Mouse (Mus musculus) ES-Bruce4 (cell line): ENCODE measurements around the gene Slc2a1. TPM values are rescaled to one million over a fixed set of nuclear protein-coding genes. Genes with fewer than 3 reads are reported as not detected.

Experiments used
- H3K27ac ChIP-seq: 2 replicates; pipeline ENCODE4 v1.5.1; 2012; ENCODE audit warnings: low read length, inconsistent platforms; ENCODE audit not compliant: insufficient read depth
- H3K27me3 ChIP-seq: 2 replicates; pipeline ENCODE4 v1.6.1; 2012; ENCODE audit warnings: mild to moderate bottlenecking, low read length, inconsistent platforms; ENCODE audit not compliant: control insufficient read depth, poor library complexity, insufficient read depth, severe bottlenecking
- H3K36me3 ChIP-seq: 2 replicates; pipeline ENCODE4 v1.6.1; 2012; ENCODE audit warnings: inconsistent platforms, mild to moderate bottlenecking, low read length, moderate library complexity; ENCODE audit not compliant: control insufficient read depth, poor library complexity, insufficient read depth, severe bottlenecking
- H3K4me1 ChIP-seq: one replicate; pipeline ENCODE4 v1.8.1; 2011; ENCODE audit warnings: low read length; ENCODE audit not compliant: control insufficient read depth, insufficient read depth
- H3K4me3 ChIP-seq: 2 replicates; pipeline ENCODE4 v1.5.1; 2011; ENCODE audit warnings: low read depth, mild to moderate bottlenecking, low read length
- H3K9ac ChIP-seq: 2 replicates; pipeline ENCODE4 v1.6.1; 2012; ENCODE audit warnings: low read depth, mild to moderate bottlenecking, inconsistent platforms; ENCODE audit not compliant: poor library complexity, severe bottlenecking
- H3K9me3 ChIP-seq: replicated peaks from 2 replicates; pipeline ENCODE4 v1.6.1; 2012; ENCODE audit warnings: mild to moderate bottlenecking, low read length, inconsistent platforms; ENCODE audit not compliant: control insufficient read depth, poor library complexity, insufficient read depth, severe bottlenecking
- CTCF ChIP-seq: IDR thresholded peaks from one replicate; pipeline ENCODE4 v1.8.1; 2011; ENCODE audit warnings: low read depth, low read length
- EP300 ChIP-seq: IDR thresholded peaks from 2 replicates; pipeline ENCODE4 v1.6.1; 2011; ENCODE audit warnings: low read depth, low read length; ENCODE audit not compliant: insufficient read depth
- POLR2A ChIP-seq: IDR thresholded peaks from one replicate; pipeline ENCODE4 v1.8.1; 2011; ENCODE audit warnings: low read length; ENCODE audit not compliant: insufficient read depth
- polyA plus RNA-seq: library from polyadenylated mRNA; stranded (reverse); fragments of >200 nt; gene quantifications from 2 replicates; pipeline ENCODE4 v1.2.4, GENCODE M21; 2011; ENCODE audit warnings: low read depth; ENCODE audit not compliant: missing spikeins, insufficient read depth, insufficient read length

The Slc2a1 gene
- polyA plus RNA-seq, 1 experiment, result 682 TPM

DNA sequence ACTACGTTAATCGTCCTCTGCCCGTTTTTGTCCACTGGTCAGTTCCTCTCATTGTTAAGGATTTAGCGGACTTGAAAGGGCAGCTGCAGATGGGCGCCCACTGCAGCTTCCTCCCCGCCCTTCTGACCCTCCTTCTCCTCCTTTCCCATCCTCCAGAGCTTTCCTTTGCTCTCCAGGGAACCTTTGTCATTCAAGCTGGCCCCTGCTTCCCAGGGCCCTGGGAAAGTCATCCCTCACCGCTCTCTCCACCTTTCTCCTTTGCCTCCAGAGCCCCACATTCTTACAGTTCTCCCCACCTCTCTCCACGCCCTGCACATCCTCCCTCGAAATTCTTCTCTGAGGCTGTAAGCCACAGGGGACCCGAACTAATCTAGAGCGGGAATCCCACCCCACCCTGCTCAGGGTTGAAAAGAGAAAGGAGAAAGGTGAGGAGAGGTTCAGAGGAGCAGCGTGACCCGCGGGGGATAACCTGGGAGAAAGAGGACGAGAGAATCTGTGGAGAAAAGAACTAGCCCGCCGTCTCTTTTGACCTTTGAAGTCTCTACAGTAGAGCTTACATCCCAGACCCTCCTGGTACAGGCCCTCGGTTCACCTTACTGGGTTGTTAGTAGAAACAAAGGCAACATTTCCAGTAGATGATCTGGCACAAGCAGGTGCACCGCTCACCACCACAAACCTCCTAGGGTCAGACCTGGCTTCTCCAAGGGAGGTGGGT, 36.7 kb upstream of the Slc2a1 start:
- Histone ChIP-seq H3K36me3 (no peaks in the 10 kb centered on the region), H3K4me3 (peak overlapping the region; percentile 33), H3K9ac (peak overlapping the region; percentile 66), H3K9me3 (no peaks in the 10 kb centered on the region), H3K4me1 (peaks cover 6% of the 10 kb centered on the region), H3K27me3 (no peaks in the 10 kb centered on the region), H3K27ac (peak overlapping the region; percentile 96)
- no peak for TF ChIP-seq CTCF
- no peak for TF ChIP-seq POLR2A
- TF ChIP-seq EP300, result peak; percentile 99

DNA sequence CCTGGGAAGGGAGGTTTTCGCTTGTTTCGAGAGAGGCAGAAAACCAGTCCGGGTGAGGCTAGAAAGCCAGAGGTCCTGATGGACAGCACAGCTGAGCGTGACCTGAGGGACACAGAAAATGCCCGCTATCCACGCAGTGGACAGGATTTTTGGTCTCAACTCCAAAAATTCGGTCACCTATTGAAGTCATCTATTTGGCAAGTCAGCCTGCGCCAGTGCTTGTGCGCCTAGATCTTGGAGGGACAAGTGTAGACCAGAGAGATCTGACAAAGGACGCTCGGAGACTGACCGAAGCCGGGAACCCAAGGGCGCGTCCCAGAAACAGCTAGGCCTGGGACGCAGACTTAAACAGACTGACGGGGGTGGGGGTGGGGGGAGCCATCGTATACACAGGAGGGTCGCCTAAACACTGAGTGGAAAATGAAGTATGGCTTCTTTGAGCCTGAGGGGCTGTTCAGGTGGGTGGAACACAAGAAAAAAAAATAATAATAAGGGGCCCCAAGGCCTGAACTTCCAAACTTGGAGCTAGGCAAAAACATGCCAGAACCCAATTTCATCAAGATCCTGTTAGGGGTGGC, 36.1 kb upstream of the Slc2a1 start:
- TF ChIP-seq EP300 (no peak), CTCF (no peak), POLR2A (no peak)
- H3K4me3 ChIP-seq, result peak overlapping the region; percentile 33
- peaks cover 6% of the 10 kb centered on the region for H3K4me1 ChIP-seq
- H3K27ac ChIP-seq, result peak overlapping the region; percentile 96
- H3K36me3 ChIP-seq, result no peaks in the 10 kb centered on the region
- no peaks in the 10 kb centered on the region for H3K27me3 ChIP-seq
- peak overlapping the region; percentile 66 for H3K9ac ChIP-seq
- H3K9me3 ChIP-seq, result no peaks in the 10 kb centered on the region

DNA sequence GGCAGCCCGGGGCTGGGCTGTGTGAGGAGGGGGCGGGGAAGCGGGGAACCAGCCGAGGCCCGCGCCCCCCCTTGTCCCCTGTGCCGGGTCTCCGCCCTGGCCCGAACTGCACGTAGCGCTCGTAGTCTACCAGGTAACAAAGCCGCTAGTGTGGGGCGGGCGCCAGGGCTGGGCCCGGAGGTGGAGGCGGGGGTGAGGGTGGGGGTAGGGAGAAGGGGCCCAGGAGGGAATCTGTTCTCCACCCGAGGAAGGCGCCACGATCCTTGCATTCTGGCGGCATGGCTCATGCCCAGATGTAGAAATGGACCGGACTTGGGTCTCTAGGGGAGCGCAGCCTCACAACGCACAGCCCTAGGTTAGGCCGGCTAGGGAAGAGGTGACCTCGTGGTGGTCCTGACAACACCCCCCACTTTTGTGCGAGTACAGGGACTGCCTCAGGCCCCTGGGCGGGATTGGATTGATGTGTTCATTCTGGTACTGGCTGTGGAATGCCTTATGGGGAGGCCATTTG, 35.5 kb upstream of the Slc2a1 start:
- Histone ChIP-seq H3K4me1 (peaks cover 6% of the 10 kb centered on the region), H3K4me3 (peak overlapping the region; percentile 65), H3K36me3 (no peaks in the 10 kb centered on the region), H3K27ac (peak overlapping the region; percentile 96), H3K27me3 (no peaks in the 10 kb centered on the region), H3K9me3 (no peaks in the 10 kb centered on the region), H3K9ac (peak overlapping the region; percentile 66)
- no peak for TF ChIP-seq CTCF
- TF ChIP-seq EP300, result peak; percentile 97
- TF ChIP-seq POLR2A, result peak; percentile 22

DNA sequence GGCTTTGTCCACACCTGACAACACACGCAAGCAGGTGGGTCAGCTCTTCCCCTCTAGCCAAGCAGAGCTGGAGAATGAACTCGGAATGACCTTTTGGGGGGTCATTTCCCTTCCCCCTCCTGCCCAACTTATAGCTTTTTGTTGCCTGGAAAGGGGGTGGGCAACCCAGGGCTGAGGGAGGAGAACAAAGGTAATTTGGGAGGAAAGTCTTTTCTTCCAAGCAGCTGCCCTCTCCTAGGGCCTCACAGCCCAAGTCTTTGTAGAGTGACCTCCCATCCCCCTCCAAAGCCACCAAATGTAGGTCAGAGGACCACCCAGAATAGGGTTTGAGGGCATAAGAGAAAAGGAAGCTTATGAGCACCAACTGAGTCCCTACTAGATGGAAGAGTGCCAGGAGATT, 34.9 kb upstream of the Slc2a1 start:
- H3K9ac ChIP-seq, result peak overlapping the region; percentile 66

DNA sequence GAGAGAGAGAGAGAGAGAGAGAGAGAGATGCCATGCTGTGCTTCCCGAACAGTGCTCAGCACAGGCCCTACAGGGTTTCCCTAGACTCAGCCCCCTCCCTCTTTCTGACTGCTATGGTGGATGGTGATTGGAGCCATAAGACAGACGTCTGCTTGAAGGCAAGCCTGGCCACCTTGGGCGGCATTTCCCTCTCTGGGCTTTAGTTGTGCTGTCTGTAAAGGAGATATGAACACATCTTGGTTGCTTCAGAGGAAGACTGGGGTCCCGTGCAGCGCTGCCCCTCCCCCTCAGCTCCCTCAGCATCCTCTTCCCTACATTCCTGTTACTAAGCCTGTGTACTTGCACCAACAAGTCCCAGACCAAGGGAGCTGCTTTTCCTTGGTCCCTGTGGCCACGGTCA, 33.9 kb upstream of the Slc2a1 start:
- H3K9me3 ChIP-seq, result no peaks in the 10 kb centered on the region
- H3K9ac ChIP-seq, result no peak overlapping the region
- no peak for TF ChIP-seq POLR2A
- 0 out of 2 replicates have a peak, but pooled peaks have one; percentile 40 for TF ChIP-seq EP300
- peak overlapping the region; percentile 77 for H3K27ac ChIP-seq
- peaks cover 6% of the 10 kb centered on the region for H3K4me1 ChIP-seq
- no peaks in the 10 kb centered on the region for H3K27me3 ChIP-seq
- H3K36me3 ChIP-seq, result no peaks in the 10 kb centered on the region
- peak overlapping the region; percentile 19 for H3K4me3 ChIP-seq

More for the DNA sequence above, 34.9 kb upstream of the Slc2a1 start:
- peaks cover 6% of the 10 kb centered on the region for H3K4me1 ChIP-seq
- H3K27ac ChIP-seq, result peak overlapping the region; percentile 77
- no peaks in the 10 kb centered on the region for H3K36me3 ChIP-seq
- H3K9me3 ChIP-seq, result no peaks in the 10 kb centered on the region
- no peaks in the 10 kb centered on the region for H3K27me3 ChIP-seq
- TF ChIP-seq POLR2A (no peak), EP300 (peak; percentile 98)
- H3K4me3 ChIP-seq, result peak overlapping the region; percentile 65

- no peak overlapping the region for H3K9ac ChIP-seq
- H3K36me3 ChIP-seq, result no peaks in the 10 kb centered on the region
- H3K9me3 ChIP-seq, result no peaks in the 10 kb centered on the region
- peak overlapping the region; percentile 77 for H3K27ac ChIP-seq
- no peak overlapping the region for H3K4me3 ChIP-seq
- no peaks in the 10 kb centered on the region for H3K27me3 ChIP-seq
- H3K4me1 ChIP-seq, result peaks cover 6% of the 10 kb centered on the region
- TF ChIP-seq EP300, result peak; percentile 72; the same call in 1 of the 2 replicates
- TF ChIP-seq CTCF, result no peak
- TF ChIP-seq POLR2A, result no peak
Observed at GRCm38 (mm10) chr4:119075273-119075672, 33.2 kb upstream of the Slc2a1 start.
